Mouse (Mus musculus) heart, postnatal 0 days (tissue): ENCODE measurements around the gene Slc35b2.

Experiments used
- CTCF ChIP-seq: IDR thresholded peaks from 2 replicates; pipeline ENCODE4 v1.5.1; 2016; ENCODE audit warnings: antibody characterized with exemption, control low read depth, low read depth
- EP300 ChIP-seq: IDR thresholded peaks from 2 replicates; pipeline ENCODE4 v1.6.1; 2016; ENCODE audit warnings: antibody characterized with exemption, low read depth

DNA sequence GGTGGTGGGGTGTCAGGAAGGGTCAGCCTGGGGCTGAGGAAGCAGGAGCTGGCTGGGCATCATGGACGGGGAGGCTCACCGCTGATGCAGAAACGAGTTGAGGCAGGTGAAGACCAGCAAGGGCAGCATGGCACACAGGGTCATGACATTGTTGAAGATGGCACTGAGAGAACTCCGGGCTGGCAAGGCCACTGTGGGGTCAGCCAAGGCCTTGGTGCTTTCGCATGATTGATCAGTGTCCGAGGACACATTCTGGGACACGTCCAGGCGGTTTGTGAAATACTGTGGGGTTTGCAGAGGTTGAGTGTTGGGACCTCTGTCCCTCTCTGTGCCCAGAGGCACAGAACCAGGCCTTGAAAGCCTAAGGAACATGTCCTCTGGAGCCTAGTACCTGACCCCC lies 26.2 kb downstream of the Slc35b2 start:
- no peak for TF ChIP-seq CTCF
- no peak for TF ChIP-seq EP300
